ENCODE assay signal across 17 mouse cellular contexts in genomic region chr13:117287400-117287799, GRCm38 (mm10).
DNase-seq lines count a peak whose midpoint lies in the region; ATAC-seq and TF ChIP-seq lines count a peak whose summit lies in the region.
"Had no signal": no experiment of that assay in that cellular context is flagged by ENCODE, and none has a peak within 500 bp of the region (broad histone marks: within the 10 kb centered on the region; RNA-seq: fewer than 3 reads in every experiment).

No protein-coding gene starts in this region.

- H3K4me3 ChIP-seq in liver, embryonic 14.5 days (ENCODE audit: insufficient read depth in 1 of 2, low read depth in 2 of 2, low read length in 2 of 2), result no peak overlapping the region
- no peak overlapping the region for H3K4me3 ChIP-seq in forebrain, embryonic 13.5 days
- no peak overlapping the region for H3K4me3 ChIP-seq in hindbrain, embryonic 14.5 days (replicated peaks; ENCODE audit: low read length)
- H3K4me3 ChIP-seq: forebrain, embryonic 12.5 days; heart, embryonic 13.5 days; limb, embryonic 15.5 days; midbrain, embryonic 13.5 days had no signal

- no peak for TF ChIP-seq EP300 in liver, embryonic 14.5 days (IDR thresholded peaks at IDR 0.05; ENCODE audit: low read depth)

- no peak overlapping the region for H3K9ac ChIP-seq in liver, embryonic 14.5 days (replicated peaks)
- no peak overlapping the region for H3K9ac ChIP-seq in forebrain, embryonic 13.5 days
- no peak overlapping the region for H3K9ac ChIP-seq in hindbrain, embryonic 14.5 days
- H3K9ac ChIP-seq: forebrain, embryonic 12.5 days; heart, embryonic 13.5 days; limb, embryonic 15.5 days; midbrain, embryonic 13.5 days had no signal

- no peak for DNase-seq in liver, embryonic 14.5 days (ENCODE audit: low read depth in 3 of 3, low spot score in 3 of 3)
- DNase-seq in liver (no peak), 416B (ENCODE audit: low read depth) (peak; percentile 25), ES-CJ7 (ENCODE audit: low read depth, low spot score) (peak; percentile 48)
- DNase-seq in splenic B cell, adult 2 months (ENCODE audit: low read depth, low spot score), result peak; percentile 21
- no peak for DNase-seq in hindbrain, embryonic 14.5 days (ENCODE audit: low spot score)
- DNase-seq: cerebellum, adult 18-20 months; gastrocnemius, postnatal 36 days; heart, postnatal 4 days; right cerebral cortex, postnatal 14 days had no signal

- no peak for ATAC-seq in liver, embryonic 14.5 days (ENCODE audit: insufficient read depth)
- no peak for ATAC-seq in forebrain, embryonic 13.5 days
- ATAC-seq in hindbrain, embryonic 14.5 days (ENCODE audit: low FRiP score), result no peak
- ATAC-seq: midbrain, embryonic 13.5 days had no signal

- TF ChIP-seq CTCF in liver, embryonic 14.5 days (IDR thresholded peaks at IDR 0.05; ENCODE audit: low read depth), result peak; percentile 46; the same call in 1 of the 2 replicates

- H3K27me3 ChIP-seq in liver, embryonic 14.5 days (ENCODE audit: control insufficient read depth, insufficient read depth, low read length), result no peaks in the 10 kb centered on the region
- no peaks in the 10 kb centered on the region for H3K27me3 ChIP-seq in splenic B cell, adult 2 months (ENCODE audit: control insufficient read depth, insufficient read depth, low read length, poor library complexity, severe bottlenecking)
- no peaks in the 10 kb centered on the region for H3K27me3 ChIP-seq in forebrain, embryonic 13.5 days
- H3K27me3 ChIP-seq in hindbrain, embryonic 14.5 days (ENCODE audit: control insufficient read depth, insufficient read depth, low read length), result no peaks in the 10 kb centered on the region
- H3K27me3 ChIP-seq: CH12.LX; forebrain, embryonic 12.5 days; heart, embryonic 13.5 days; limb, embryonic 15.5 days; midbrain, embryonic 13.5 days had no signal

- H3K4me2 ChIP-seq in liver, embryonic 14.5 days (ENCODE audit: low read depth), result no peak overlapping the region
- H3K4me2 ChIP-seq in forebrain, embryonic 13.5 days, result no peak overlapping the region
- H3K4me2 ChIP-seq in hindbrain, embryonic 14.5 days (replicated peaks), result no peak overlapping the region
- H3K4me2 ChIP-seq: forebrain, embryonic 12.5 days; heart, embryonic 13.5 days; limb, embryonic 15.5 days; midbrain, embryonic 13.5 days had no signal

- H3K27ac ChIP-seq in liver, embryonic 14.5 days, result no peak overlapping the region
- no peak overlapping the region for H3K27ac ChIP-seq in forebrain, embryonic 13.5 days
- no peak overlapping the region for H3K27ac ChIP-seq in hindbrain, embryonic 14.5 days
- H3K27ac ChIP-seq: forebrain, embryonic 12.5 days; heart, embryonic 13.5 days; limb, embryonic 15.5 days; macrophage; midbrain, embryonic 13.5 days had no signal

- 0 out of 4 replicates have a peak, but pooled peaks cover 0 to 1% of the 10 kb centered on the region in 2 experiments for H3K4me1 ChIP-seq in liver, embryonic 14.5 days (replicated peaks; ENCODE audit: control insufficient read depth in 2 of 2, insufficient read depth in 2 of 2, low read length in 1 of 2)
- no peaks in the 10 kb centered on the region for H3K4me1 ChIP-seq in forebrain, embryonic 13.5 days
- no peaks in the 10 kb centered on the region for H3K4me1 ChIP-seq in hindbrain, embryonic 14.5 days (replicated peaks; ENCODE audit: control insufficient read depth, insufficient read depth, low read length)
- H3K4me1 ChIP-seq: heart, embryonic 13.5 days; limb, embryonic 15.5 days had no signal

- no peaks in the 10 kb centered on the region for H3K36me3 ChIP-seq in liver, embryonic 14.5 days (replicated peaks; ENCODE audit: control insufficient read depth, insufficient read depth, low read depth)
- no peaks in the 10 kb centered on the region for H3K36me3 ChIP-seq in splenic B cell, adult 2 months (ENCODE audit: control insufficient read depth, insufficient read depth, low read length, poor library complexity, severe bottlenecking)
- H3K36me3 ChIP-seq in forebrain, embryonic 13.5 days (ENCODE audit: poor library complexity, severe bottlenecking), result no peaks in the 10 kb centered on the region
- no peaks in the 10 kb centered on the region for H3K36me3 ChIP-seq in hindbrain, embryonic 14.5 days (replicated peaks; ENCODE audit: control insufficient read depth, insufficient read depth)
- H3K36me3 ChIP-seq: forebrain, embryonic 12.5 days; heart, embryonic 13.5 days; limb, embryonic 15.5 days; midbrain, embryonic 13.5 days had no signal

- no peaks in the 10 kb centered on the region for H3K9me3 ChIP-seq in liver, embryonic 14.5 days (ENCODE audit: control insufficient read depth, low read length)
- no peaks in the 10 kb centered on the region for H3K9me3 ChIP-seq in forebrain, embryonic 13.5 days (replicated peaks)
- H3K9me3 ChIP-seq in hindbrain, embryonic 14.5 days (ENCODE audit: control insufficient read depth, low read length), result no peaks in the 10 kb centered on the region
- H3K9me3 ChIP-seq: forebrain, embryonic 12.5 days; heart, embryonic 13.5 days; limb, embryonic 15.5 days; midbrain, embryonic 13.5 days had no signal

- 76% methylated on average over 6 of the region's 6 CpGs for WGBS in liver, embryonic 14.5 days (ENCODE audit: insufficient replicate concordance)
- 88% methylated on average over 6 of the region's 6 CpGs for WGBS in forebrain, embryonic 13.5 days
- 89% methylated on average over 6 of the region's 6 CpGs for WGBS in hindbrain, embryonic 14.5 days

Comparison
In these comparisons a context has a peak if more than half of its experiments do, and no peak if none do; other contexts are left out.
1. DNase-seq: peak in 416B (single experiment), ES-CJ7 (single experiment) and splenic B cell, adult 2 months (single experiment); none in liver, embryonic 14.5 days (0 of 3), liver (single experiment) and hindbrain, embryonic 14.5 days (single experiment).